Mouse (Mus musculus) adrenal gland, adult (tissue): Measurements from ENCODE around the gene Yipf1.

Source experiments
- DNase-seq, 2 experiments: peaks; one replicate each; pipeline ENCODE4 v3.0.0; 2022 to 2023; ENCODE audit warnings: low spot score in 1 of 2; ENCODE audit not compliant: inconsistent age in 2 of 2

Yipf1 gene

DNA sequence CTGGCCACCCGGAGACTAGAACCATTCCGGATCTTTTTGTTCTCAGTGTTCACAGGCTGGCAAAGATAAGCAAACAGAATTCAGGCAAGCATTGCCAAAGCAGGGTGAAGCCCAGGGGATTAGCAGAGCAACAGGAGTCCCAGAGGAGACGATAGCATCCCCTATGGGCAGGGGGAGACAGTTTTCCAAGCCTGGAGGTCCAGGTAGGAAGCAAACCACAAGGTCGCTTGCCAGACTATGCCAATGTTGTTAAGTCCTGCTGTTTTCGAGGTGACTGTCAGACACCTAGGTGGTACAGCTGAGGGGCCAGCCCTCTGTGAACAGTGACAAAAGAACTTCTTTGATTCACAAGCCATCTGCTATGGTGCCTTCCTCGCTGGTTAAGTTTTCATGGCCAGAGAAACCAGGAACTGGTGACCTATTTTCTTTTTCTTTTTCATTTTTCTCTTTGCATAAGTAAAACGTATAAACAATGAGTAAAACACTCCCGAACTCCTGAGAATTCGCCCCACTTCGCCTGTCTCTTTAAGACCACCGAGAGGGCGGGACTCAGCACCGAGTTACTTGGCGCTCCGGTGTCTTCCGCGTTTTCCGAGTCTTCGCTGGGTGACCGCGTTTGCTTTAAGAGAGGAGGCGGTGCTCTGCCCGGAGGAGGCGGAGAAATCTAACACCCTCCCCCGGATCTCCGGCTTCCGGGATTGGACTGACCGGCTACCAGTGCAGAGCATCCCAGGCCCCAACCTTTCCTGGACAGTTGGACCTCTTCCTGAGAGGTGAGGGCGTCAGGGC is at the start of gene Yipf1:
Gene Yipf1, plus strand, starts transcription at position 674 of the 789 bp plus-strand sequence.
- peak; percentile 94 to 97 for DNase-seq

DNA sequence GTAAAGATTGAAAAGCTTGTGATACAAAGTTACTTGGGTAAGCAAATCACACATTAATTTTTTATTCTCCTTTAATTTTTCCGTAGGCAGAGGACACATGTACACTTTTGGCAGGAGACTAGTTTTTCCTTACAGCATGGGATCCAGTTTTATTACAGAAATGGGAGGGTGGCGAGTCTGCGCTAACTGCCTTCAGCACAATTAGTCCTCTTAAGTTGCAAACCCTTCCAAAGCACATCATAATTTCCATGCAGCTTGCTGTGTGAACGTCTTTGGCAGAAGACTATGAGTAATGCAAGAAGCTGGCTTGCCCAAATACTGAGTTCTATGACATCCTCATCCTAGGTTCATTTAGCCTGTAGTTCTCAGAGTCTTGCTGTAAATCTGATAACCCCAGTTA is 40.5 kb upstream of the Yipf1 start:
- DNase-seq: no peak

DNA sequence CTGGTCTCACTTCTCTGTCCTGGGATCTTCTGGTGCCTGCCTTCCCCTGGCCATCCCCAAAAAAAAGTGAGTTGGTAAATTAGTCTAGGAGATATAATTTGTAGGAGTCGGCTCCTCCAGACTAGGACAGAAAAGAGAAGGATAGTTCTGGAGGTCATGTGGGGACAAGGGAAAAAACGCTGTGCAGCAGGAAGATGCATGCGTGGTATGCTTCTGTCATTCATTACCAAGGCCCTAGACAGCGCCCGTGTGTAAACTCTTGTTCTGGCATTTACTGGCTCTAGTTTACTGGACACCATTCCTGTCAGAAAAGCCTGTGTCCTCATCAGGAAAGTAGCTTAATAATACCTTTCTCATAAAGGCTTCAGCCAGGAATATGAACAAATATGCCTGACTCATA is 39.7 kb upstream of the Yipf1 start:
- DNase-seq: no peak

DNA sequence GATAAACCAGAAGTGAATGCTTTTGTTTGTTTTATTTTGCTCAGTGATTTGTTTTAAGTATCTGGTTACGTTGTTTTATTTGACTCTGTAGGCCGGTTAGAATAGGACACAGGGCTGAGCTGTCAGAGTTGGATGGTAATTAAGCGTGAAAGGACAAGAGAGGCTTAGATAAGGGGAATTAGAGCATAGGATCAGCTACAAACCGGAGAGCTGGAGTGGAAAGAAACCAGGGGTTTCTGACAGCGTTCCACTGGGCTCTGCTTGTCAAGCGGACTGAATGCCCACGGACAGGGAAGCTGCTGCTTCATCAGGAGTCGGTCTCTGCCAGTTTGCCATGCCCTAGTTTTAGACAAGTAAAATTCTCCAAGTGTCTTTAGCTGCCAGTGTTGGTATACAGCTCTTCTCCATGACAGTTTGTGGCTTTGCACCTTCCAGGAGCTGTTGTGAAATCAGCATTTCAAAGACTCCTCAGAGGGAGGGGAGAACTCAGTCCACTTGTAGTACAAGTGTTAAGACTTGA is 35.9 kb upstream of the Yipf1 start:
- no peak for DNase-seq

DNA sequence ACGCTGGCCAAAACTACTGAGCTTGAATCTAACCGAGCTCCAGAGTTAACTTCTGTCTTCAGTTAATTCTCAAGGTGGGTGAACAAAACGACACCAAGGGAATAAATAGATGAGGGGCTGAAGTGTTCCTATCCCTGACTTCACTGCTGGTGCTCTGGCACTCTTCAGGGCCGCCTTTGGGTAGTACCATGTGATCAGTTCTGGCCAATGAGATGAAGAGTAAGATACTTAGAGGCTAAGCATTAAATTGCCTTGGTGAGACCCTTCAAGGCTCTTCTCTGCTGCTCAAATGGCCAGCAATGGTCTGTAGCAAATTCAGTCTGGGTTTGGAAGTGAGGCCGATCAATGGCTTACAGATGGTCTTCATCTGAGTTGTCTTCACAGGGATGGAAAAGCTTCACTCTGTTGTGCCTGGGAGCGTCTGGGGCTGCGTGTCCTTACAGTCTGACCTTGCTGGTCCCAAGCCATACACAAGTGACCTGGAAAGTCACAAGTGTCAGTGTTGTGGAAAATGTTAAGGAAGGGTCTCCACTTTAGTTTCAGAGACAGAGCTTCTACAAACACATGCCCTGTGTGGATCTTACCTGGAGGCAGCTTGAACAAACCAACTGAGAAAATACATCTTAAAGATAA is 33.2 kb upstream of the Yipf1 start:
- DNase-seq: no peak

DNA sequence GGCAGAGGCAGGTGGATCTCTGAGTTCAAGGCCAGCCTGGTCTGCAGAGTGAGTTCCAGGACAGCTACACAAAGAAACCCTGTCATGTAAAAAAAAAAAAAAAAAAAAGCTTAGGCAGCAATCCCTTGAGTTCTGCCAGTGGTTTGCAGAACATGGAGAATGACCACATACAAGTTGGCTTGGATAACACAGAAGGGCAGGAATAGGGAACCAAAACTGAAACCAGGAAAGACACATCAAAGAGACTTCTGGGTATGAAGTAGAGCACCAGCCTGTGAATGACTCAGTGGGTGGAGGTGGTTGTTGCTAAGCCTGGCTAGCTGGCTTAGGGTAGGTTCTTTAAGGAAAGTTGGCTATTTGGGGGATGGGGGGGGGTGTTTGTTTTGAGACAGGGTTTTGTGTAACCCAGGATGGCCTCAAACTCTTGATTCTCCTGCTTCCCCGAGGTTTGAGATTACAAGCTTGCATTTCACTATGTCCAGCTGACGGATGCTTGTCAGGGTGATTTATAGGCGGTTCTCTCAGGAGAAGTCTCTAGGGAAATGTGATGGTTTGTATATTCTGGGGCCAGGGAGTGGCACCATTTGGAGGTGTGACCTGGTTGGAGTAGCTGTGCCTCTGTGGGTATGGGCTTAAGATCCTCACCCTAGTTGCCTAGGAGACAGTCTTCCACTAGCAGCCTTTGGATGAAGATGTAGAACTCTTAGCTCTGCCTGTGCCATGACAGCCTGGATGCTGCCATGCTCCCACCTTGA is 28.5 kb upstream of the Yipf1 start:
- no peak for DNase-seq

DNA sequence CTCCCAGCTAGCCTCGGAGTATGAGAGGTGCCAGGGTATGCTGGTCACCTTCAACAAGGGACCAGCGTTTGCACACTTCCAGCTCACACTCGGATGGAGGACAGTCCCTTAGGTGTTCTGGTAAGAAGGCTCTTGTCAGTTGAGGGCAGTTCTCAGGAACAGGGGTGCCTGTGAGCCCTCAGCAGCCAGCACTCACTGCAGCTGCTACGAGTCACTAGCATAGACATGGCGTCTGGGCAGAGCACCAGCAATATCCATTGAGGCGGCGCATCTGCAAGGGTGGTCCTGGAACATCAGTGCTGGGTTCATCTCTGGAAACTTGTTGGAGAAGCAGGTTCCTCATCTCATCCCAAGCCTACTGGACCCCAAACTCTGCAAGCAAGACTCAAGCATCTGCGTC is 27.8 kb upstream of the Yipf1 start:
- no peak for DNase-seq

DNA sequence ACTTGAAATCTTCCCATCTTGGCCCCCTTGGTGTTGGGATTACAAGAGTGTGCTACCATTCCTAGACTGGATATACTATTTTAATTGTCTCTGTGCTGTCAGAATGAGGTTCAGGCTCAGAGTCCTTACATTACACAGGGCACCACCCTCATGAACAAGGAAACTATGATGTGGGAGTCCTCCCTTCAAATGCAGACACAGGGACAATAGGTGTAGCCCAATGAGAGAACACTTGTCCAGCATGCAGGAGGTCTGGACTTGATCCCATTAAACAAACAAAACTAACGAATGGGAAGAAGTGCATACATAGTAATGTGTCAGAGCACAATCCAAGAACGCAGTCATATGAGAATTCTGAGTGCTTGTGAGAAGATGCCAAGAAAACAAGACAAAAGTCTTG is 26.6 kb upstream of the Yipf1 start:
- no peak for DNase-seq

DNA sequence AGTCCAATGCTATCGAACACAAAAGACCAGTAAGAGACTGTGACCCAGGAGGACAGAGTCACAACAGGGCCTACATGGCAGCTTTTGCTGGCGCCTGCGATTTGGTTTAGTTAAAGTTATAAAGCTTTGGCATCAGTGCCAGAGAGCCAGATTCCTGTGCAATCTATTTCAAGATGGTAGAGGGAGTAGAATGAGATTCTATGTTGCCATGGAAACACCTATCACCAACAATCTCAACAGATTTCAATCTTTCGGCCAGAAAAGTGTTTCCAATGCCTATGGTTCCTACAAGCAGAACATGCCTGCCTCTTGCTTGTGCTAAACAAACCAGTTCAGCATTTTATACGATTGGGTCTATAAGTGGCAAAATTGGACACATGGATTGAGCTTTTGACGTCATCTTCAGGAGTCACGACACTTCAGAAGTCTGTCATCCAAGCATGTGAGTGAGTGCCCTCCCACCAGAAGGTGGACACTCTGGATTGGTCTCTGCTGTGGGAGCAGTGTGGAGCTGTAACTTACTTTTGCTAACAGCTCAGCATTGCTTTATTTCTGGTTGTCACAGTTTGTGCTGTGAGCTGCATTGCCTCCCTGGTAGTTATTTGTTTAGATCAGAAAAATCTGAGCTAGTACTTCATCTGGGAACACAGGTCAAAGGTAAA is 22.4 kb upstream of the Yipf1 start:
- no peak for DNase-seq

DNA sequence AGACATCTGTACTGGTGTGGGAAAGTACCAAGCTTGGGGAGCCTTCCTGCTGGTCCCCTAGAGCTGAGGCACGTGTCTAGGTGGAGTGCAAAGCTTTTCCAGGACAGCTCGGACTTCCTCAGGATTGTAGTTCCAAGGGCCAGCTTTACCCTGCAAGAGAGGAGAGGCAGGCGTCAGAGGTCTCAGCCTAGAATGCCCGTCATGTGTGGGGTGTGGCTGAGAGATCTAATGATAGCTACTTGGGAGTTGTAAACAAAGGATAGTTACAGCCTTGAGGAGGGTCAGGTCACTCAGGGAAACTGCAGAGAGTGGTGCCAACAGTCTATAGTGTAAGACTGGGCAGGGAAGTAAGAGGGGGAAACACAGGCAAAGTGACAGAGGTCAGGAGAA is 21.9 kb upstream of the Yipf1 start:
- no peak for DNase-seq

DNA sequence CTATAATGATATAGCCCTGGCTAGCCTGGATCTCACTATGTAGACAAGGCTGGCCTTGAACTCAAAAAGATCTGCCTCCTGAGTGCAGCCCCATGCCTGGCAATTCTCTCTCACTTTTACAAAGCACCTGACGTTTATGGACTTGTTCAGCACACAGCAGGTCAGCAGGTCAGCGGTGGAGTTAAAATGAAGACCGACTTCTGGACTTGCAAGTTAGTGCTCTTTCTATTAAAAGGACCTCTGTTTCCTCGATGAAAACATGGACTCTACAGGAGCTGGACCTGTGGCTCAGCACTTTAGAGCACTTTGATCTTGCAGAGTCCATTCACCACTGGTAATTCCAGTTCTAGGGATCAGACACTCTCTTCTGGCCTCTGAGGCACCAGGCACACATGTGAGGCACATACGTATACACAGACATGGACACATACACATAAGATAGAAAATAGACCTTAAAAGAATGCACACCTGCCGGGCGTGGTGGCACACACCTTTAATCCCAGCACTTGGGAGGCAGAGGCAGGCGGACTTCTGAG is 16.0 kb upstream of the Yipf1 start:
- DNase-seq: no peak

DNA sequence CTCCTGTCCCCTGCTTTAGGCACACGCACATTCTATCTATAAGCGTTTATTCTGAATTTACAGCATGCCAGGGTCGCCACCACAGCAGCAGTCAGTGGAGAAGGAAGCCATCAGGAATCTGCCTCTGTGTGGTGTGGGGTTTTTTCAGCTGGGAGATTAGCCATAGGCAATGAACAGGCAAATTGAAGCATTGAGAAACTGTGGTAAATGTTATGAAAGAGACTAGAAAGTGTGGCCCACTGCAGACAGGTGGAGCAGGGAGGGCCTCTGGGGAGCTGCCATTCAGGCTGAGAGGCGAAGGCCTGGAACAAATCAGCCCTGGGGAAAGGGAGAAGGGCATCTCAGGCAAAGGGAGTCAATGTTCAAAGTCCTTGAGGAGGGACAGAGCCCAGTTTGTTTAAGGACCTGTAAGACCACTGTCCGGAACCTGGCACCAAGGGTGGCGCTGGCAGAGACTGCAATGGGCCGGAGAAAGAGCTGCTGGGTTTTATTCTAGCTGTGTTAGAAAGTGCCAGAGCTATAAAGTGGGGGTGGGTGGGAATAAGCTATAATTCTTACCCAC is 14.3 kb upstream of the Yipf1 start:
- DNase-seq: no peak

DNA sequence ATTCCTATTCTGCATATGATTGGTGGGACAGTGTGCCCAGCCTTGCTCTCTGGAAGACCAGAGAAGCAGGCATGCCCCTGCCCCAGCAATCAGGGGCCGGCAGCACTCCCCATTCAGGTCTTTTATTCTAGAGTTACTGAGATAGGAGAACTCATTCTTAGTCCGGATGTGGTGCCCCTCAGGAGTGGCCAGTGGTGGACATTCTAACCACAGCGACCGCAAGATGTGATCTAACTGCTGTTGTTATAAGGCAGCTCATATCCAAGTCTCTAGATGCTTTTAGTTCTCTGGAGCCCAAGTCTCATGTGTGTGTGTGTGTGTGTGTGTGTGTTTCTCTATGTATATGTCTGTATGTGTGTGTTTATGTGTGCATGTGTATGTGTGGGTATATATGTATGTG is 13.8 kb upstream of the Yipf1 start:
- no peak for DNase-seq

DNA sequence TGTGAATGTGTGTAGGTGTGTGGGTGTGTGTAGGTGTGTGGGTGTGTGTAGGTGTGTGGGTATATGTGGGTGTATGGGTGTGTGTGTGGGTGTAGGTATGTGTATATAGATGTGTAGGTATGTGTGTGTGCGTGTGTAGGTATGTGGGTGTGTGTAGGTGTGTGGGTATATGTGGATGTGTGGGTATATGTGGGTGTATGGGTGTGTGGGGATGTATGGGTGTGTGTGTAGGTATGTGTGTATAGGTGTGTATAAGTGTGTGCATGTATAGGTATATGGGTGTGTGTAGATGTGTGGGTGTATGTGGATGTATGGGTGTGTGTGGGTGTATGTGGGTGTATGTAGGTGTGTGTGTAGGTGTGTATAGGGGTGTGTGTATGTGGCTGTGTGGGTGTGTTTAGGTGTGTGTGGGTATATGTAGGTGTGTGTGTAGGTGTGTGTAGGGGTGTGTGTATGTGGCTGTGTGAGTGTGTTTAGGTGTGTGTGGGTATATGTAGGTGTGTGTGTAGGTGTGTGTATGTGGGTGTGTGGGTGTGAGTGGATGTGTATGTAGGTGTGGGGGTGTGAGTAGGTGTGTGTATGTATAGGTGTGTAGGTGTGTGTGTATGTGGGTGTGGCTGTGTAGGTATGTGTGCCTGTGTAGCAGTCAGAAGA is 13.1 kb upstream of the Yipf1 start:
- DNase-seq: no peak

DNA sequence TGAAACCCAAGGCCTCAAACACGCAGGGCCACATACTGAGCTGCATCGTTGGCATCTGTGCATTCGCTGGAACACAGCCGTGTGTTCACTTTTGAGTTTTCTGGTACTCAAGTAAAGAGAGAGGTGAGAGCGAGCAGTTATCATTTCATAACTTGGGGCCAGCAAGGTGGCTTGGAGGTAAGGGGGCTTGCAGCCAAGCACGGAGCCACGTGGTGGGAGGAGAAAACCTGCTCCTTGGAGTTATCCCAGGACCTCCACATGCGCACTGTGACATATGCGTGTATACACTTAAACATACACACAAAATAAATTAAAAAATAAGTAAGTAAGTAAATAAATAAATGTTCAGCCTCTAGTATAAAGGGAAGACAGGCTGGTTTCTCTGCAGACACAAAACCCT is 11.9 kb upstream of the Yipf1 start:
- DNase-seq: no peak

DNA sequence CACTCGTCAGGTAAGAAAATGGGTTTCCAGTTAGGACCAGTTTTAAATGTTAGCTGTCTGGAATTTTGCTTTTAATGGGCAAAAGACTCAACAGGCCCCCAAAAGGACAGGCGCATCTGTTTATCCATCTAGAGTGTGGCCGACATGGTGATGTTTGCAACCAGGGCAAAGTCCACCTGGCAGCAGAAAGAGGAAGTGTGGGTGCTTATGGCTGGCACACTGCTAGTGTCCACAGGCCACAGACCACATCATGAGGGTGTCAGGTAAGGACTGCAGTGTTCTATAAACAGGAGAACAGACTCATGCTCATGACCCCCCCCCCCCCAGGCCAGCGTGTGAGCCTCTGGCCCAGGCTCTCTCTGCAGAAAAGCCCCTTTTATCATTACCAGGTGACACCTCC is 11.3 kb upstream of the Yipf1 start:
- no peak for DNase-seq

DNA sequence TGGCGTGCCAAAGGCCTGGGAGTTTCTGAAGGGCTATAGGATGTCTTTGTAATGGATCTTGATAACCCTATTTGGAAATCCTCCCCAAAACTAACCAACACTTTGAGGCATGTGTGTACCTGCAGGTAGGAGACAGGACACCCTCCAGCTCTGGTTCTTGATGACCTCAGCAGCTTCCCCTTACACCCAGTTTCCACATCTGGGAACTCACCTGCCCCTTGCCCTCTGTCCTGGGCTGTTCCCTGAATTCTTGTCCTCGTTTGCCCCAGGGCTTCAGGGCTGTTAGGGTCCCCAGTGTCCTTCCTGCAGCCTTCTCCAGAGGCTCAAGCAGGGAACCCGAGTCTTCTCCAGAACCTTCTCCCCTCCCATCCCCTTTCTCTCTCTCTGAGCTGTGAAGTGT is 10.6 kb upstream of the Yipf1 start:
- no peak for DNase-seq

DNA sequence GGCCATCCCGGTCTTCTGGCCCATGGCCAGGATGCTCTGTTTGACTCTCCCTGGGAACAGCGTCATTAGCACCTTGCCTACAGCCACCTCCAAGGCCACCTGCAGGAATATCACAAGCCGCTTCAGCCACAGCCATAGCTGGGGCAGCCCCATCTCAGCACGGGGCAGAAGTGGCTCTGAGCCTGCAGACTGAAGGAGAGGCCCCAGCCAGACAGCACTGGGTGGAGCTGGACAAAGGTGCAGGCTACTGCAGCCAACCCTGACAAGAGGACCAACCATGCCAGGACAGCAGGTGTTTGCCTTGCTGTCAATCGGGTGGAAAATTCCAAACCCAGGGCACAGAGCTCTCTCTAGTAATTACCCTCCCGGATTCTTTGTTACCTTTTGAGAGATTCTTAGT is 7.2 kb upstream of the Yipf1 start, which contains the start of gene Dio1:
Gene Dio1, minus strand, starts transcription at position 204 of the 400 bp plus-strand sequence.
- DNase-seq: no peak

DNA sequence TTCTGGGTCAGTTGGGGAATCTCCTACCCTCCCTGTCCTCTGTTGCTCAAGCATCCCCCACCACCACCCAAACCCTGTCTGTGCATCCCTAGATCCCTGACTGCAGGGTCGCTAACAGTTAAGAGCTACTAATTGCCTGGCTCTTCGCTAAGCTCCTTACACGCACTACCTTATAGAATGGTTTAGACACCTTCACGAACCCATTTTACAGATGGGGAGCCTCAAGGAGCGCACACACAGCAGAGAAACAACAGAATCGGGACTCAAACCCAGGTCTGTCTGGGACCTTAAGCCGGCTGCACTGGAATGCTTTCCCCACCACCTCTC is 279 bp downstream of the Yipf1 start:
- no peak for DNase-seq

DNA sequence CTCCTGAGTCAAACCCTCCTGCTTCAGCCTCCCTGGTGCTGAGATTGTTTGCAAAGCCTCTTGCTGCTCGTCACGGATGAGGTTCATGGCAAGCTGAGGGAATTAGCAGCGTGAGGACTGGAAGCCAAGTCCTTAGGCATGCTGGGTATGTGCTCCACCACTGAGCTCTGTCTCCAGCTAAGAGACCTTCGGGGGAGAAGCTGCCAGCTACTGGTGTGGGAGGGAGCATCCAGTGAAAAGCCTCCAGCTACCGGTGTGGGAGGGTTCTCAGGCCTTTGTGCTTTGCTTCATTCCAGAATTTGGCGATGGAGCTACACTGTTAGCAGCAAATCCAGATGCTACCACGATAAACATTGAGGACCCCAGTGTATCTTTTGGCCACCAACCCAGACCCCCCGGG is 4.5 kb downstream of the Yipf1 start:
- no peak for DNase-seq
